Mouse (Mus musculus): ENCODE results near the gene Ifi203. TPM values are rescaled to one million over a fixed set of nuclear protein-coding genes. Genes with fewer than 3 reads are reported as not detected.

The Ifi203 gene
- polyA plus RNA-seq (2017; shearing (Covaris generic)) = 391 TPM

DNA sequence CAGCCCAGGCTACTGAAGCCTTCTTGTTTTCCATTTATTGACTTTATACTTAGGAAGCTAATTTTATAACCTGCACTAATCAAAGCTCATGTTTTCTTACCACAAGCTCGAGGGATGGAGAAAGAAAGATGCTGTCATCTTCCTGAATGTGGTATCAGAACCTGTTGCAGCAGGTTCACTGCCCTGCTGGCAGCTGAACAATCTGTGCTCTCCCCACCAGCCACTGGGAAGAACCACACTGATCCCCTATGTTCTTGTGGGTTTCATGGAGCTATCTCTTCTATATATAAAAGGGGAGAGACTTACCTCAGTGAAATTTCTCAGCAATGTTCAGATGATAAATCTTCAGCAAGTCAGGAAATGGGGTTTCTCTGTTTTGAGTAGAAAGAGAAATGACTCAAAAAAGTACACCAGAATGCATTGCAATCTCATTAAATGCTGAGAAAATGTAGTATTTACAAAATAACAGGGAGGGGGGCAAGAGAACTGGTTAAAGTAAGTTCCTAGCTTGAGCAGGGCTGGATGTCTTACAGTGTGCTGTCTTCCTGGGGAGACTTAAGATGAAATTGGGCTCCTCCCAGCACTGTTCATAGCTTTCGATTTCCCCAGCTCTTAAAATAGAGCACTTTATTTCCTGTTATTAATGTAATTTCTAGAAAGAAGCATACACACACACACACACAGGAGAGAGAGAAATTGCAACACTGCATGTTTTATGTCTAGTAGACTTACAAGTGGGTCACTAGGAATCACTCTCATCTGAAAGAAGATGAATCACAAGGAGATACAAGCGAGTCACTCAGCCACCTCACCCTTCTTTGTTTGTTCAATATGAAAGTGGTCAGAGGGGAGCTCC lies at the start of gene Ifi203, which contains the start of gene Mndal:
TSS of gene Ifi203 (minus strand) at position 749 of the 856 bp plus-strand sequence.
TSS of gene Mndal (minus strand) at position 568 of the 856 bp plus-strand sequence.

DNA sequence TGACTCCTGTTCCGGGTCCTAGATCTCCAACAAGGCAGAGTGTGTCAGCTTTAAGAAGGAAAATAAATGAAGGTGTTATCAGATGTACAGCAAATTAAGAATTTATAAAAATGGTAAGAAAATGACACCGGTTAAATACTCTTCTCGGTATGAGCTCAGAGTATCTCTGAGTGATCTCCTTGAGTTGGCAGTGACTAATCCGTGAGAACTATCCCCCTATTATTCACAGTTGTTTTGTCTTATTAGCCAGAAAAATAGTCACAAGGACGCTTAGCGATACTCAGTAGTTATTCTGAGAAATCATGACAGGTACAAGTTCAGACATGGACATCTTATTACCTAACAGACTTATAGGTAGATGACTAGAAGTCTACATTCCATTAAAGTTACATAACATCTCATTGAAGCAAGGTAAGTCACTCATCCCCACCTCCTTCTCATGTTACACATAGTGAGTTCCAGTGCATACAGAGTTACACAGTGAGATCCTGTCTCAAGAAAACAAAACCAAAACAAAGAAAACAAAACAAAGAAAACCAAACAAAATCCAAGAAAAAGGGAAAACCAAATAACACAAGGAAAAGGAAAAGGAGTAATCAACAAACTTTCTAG lies 40.3 kb upstream of the Ifi203 start, which contains the start of gene Ifi202b:
TSS of gene Ifi202b (minus strand) at position 51 of the 612 bp plus-strand sequence.

DNA sequence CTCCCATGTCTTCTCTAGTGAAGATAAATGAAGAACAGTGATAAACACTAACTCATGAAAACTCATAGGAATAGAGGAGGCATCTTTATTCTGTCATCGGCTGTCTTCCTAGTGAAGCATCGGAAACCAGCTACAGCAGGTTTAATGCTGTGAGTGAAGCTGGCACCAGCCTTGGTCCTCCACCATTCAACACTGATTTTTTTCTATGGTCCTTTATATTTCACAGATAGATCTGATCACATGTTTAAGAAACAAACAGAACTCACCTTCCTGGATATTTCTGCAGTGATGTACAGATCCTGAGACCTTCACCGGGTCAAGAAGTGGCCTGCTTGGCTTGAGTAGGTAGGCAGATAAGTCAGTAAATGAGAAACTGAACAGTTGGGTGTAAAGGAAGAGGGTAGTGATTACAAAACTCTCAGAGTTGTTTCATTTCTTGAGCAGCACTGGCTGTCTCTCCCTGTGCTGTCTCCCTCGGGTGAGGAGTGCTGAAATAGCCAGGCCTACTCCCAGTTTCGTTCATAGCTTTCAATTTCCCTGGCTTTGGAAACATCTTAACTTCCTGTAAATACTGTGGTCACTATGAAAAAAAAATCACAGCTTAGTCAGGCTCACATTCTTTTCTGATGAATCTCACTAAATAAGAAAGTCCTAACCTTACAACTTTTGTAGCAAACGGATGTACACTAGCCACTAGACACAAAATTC lies 29.8 kb downstream of the Ifi203 start, which contains the start of gene Ifi211:
TSS of gene Ifi211 (minus strand) at position 499 of the 708 bp plus-strand sequence.

Other genes with a start within 250 kb of the Ifi203 start
- gene Ifi207, start 200.9 kb downstream of the Ifi203 start, polyA plus RNA-seq (2017; shearing (Covaris generic)) = 0.46 TPM
- gene Ifi204, start 175.7 kb downstream of the Ifi203 start, polyA plus RNA-seq (2017; shearing (Covaris generic)) = 1.1 TPM
- 2.0 TPM for gene Ifi211, start 29.6 kb downstream of the Ifi203 start, polyA plus RNA-seq (2017; shearing (Covaris generic))
- gene Mndal, start 181 bp downstream of the Ifi203 start, polyA plus RNA-seq (2017; shearing (Covaris generic)) = 530 TPM
- not detected for gene Ifi202b, start 40.1 kb upstream of the Ifi203 start, polyA plus RNA-seq (2017; shearing (Covaris generic))
- gene Ifi205, start 89.1 kb upstream of the Ifi203 start, polyA plus RNA-seq (2017; shearing (Covaris generic)) = not detected
- not detected for gene Olfr433, start 98.0 kb upstream of the Ifi203 start, polyA plus RNA-seq (2017; shearing (Covaris generic))
- gene Olfr432, start 106.5 kb upstream of the Ifi203 start, polyA plus RNA-seq (2017; shearing (Covaris generic)) = not detected
- gene Olfr430, start 123.9 kb upstream of the Ifi203 start, polyA plus RNA-seq (2017; shearing (Covaris generic)) = not detected
- gene Olfr429, start 141.7 kb upstream of the Ifi203 start, polyA plus RNA-seq (2017; shearing (Covaris generic)) = not detected
- not detected for gene Olfr427, start 154.2 kb upstream of the Ifi203 start, polyA plus RNA-seq (2017; shearing (Covaris generic))
- gene Olfr231, start 178.5 kb upstream of the Ifi203 start, polyA plus RNA-seq (2017; shearing (Covaris generic)) = not detected
- not detected for gene Olfr424, start 188.8 kb upstream of the Ifi203 start, polyA plus RNA-seq (2017; shearing (Covaris generic))
- not detected for gene Olfr420, start 213.0 kb upstream of the Ifi203 start, polyA plus RNA-seq (2017; shearing (Covaris generic))
- gene Spta1, start 230.1 kb upstream of the Ifi203 start, polyA plus RNA-seq (2017; shearing (Covaris generic)) = 0.11 TPM